Mouse (Mus musculus) lung, embryonic 16.5 days (tissue): ENCODE data around the gene Gm29666. TPM values are rescaled to one million over a fixed set of nuclear protein-coding genes. Genes with fewer than 3 reads are reported as not detected.
"Not testable (repeated sequence)": the region's sequence is repeated elsewhere in the genome, so short reads cannot be mapped to it uniquely, and the experiment has no call there.

Source experiments
- ATAC-seq: fragments of 200-750 bp; cut with Nextera tagmentation; 2 replicates; pipeline ENCODE4 v1.8.0; 2017; ENCODE audit warnings: low read depth, mild to moderate bottlenecking, moderate library complexity
- H3K27ac ChIP-seq: fragments of 300-500 bp; sonication (generic); 2 replicates; pipeline ENCODE4 v1.5.1; 2014; ENCODE audit warnings: mild to moderate bottlenecking, control low read depth, low read length
- H3K27me3 ChIP-seq: fragments of 300-500 bp; sonication (generic); 2 replicates; pipeline ENCODE4 v1.6.1; 2014; ENCODE audit warnings: low read depth, low read length, mixed read lengths; ENCODE audit not compliant: control insufficient read depth, insufficient read depth
- H3K36me3 ChIP-seq: fragments of 300-500 bp; sonication (generic); 2 replicates; pipeline ENCODE4 v1.6.1; 2014; ENCODE audit warnings: low read length; ENCODE audit not compliant: control insufficient read depth, insufficient read depth
- H3K4me1 ChIP-seq: fragments of 300-500 bp; sonication (generic); replicated peaks from 2 replicates; pipeline ENCODE4 v1.6.1; 2014; ENCODE audit warnings: low read length, mixed read lengths; ENCODE audit not compliant: control insufficient read depth, insufficient read depth
- H3K4me2 ChIP-seq: fragments of 300-500 bp; sonication (generic); 2 replicates; pipeline ENCODE4 v1.6.1; 2014; ENCODE audit warnings: low read depth, low read length, control low read depth
- H3K4me3 ChIP-seq: fragments of 300-500 bp; sonication (generic); 2 replicates; pipeline ENCODE4 v1.5.1; 2014; ENCODE audit warnings: mild to moderate bottlenecking, low read length, control low read depth
- H3K9ac ChIP-seq: fragments of 300-500 bp; sonication (generic); 2 replicates; pipeline ENCODE4 v1.6.1; 2014; ENCODE audit warnings: low read length, control low read depth
- H3K9me3 ChIP-seq: fragments of 300-500 bp; sonication (generic); 2 replicates; pipeline ENCODE4 v1.6.1; 2016; ENCODE audit warnings: low read length; ENCODE audit not compliant: control insufficient read depth
- WGBS: fragments of 180-500 bp; shearing (Covaris S2); extraction: QIAGEN DNeasy Blood & Tissue Kit; methylation state at CpG from one replicate; pipeline ENCODE4 v1.1.7; 2014; 5-methylcytosine and 5-hydroxymethylcytosine counted together
- polyA plus RNA-seq: library from polyadenylated mRNA; unstranded; fragments of >200 nt; fragmentation: Nextera tagmentation; extraction: Ambion mirVana; gene quantifications from 2 replicates; pipeline ENCODE4 v1.2.1, GENCODE M21; 2015

Gene Gm29666
- polyA plus RNA-seq, 1 experiment from 2014 or later: 0.50 TPM

DNA sequence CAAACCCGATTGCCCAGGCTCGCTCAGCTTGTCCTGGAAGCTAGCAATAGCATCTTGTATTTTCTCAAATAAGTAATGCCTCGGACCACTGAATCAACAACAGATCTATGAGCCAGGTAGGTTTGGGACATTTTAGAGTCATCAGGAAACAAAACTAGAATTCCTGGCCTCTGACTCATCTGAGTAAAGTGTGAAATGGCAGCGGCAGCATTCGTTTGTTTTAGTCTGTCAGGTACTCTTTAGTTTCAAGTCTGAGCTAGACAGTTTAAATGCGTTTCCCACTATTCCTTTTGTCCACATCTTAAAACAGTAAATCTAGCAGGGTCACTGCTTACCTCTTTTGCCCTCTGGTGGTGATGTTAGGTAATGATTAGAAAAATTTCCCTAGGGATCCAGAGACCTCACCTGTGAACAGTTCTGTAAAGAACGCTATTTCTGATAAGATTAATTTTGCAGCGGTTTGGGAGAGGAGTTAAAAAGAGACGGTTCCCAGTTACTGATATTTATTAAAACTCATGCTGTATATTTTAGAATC, 5.0 kb upstream of the Gm29666 start:
- H3K4me1 ChIP-seq: peaks cover 20% of the 10 kb centered on the region
- peak overlapping the region; percentile 96 for H3K9ac ChIP-seq
- H3K4me2 ChIP-seq: peak overlapping the region; percentile 76
- 6% methylated on average over 9 of the region's 9 CpGs for WGBS
- H3K4me3 ChIP-seq: peak overlapping the region; percentile 85
- H3K36me3 ChIP-seq: peaks cover 23% of the 10 kb centered on the region
- H3K27me3 ChIP-seq: no peaks in the 10 kb centered on the region
- ATAC-seq: no peak
- peak overlapping the region; percentile 69 for H3K27ac ChIP-seq
- no peaks in the 10 kb centered on the region for H3K9me3 ChIP-seq

- Histone ChIP-seq H3K27me3 (no peaks in the 10 kb centered on the region), H3K4me3 (peak overlapping the region; percentile 85), H3K9ac (peak overlapping the region; percentile 96), H3K4me1 (peaks cover 20% of the 10 kb centered on the region), H3K27ac (peak overlapping the region; percentile 95), H3K36me3 (peaks cover 13% of the 10 kb centered on the region), H3K4me2 (peak overlapping the region; percentile 76), H3K9me3 (no peaks in the 10 kb centered on the region)
- under 1% methylated on average over 67 of the region's 68 CpGs for WGBS
- peak; percentile 77 for ATAC-seq
These were observed 3.8 kb upstream of the Gm29666 start for GRCm38 (mm10) chr15:84923508-84924181.

DNA sequence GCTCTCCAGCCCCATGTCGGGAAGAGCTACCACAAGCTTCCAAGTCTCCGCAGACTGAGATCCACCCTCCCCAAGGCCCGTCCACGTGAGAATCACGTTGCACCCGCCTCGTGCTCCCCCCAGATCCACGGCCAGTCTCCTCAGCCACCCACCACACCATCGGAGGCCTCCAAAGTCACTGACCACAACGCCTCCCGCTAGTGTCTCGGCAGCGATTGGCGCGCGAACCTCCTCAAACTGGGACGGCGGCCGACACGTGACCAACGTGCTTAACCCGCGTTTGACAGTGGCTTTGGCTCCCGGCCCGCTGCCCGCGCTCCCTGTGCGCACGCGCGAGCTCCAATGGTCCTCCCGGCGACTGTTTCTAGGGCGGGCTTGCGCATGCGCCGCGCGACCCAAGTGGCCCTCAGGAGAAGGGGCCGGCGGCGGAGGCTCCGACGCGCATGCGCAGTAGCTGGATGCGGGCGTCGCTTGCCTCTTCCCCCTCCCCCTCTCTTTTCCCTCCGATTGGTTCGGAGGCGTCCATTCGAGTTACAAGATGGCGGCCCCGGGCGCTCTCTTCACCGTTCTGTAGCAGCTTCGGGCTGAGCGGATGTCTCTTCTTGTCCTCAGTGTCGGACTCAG, 3.2 kb upstream of the Gm29666 start, which contains the start of gene Nup50:
Gene Nup50 (plus strand): TSS at position 528 of the 624 bp plus-strand sequence.
- peak within 1 kb of the TSS; percentile 85 for H3K4me3 ChIP-seq
- H3K9ac ChIP-seq: peak within 1 kb of the TSS; percentile 96
- no peaks in the 10 kb centered on the region for H3K27me3 ChIP-seq
- peaks cover 20% of the 10 kb centered on the region for H3K4me1 ChIP-seq
- peaks cover 8% of the 10 kb centered on the region for H3K36me3 ChIP-seq
- peak within 1 kb of the TSS; percentile 94 for H3K4me2 ChIP-seq
- whole genome bisulfite sequencing: 0% methylated on average over 57 of the region's 60 CpGs
- peak within 1 kb of the TSS; percentile 95 for H3K27ac ChIP-seq
- no peaks in the 10 kb centered on the region for H3K9me3 ChIP-seq
- peak; percentile 94 for ATAC-seq

GRCm38 (mm10) chr15:84913201-84913600, 6.6 kb downstream of the Gm29666 start:
- 79% methylated on average over 3 of the region's 3 CpGs for WGBS
- Histone ChIP-seq H3K27ac (no peak overlapping the region), H3K9ac (no peak overlapping the region), H3K4me2 (no peak overlapping the region), H3K36me3 (no peaks in the 10 kb centered on the region), H3K4me1 (no peaks in the 10 kb centered on the region), H3K27me3 (no peaks in the 10 kb centered on the region), H3K4me3 (no peak overlapping the region), H3K9me3 (no peaks in the 10 kb centered on the region)
- ATAC-seq: no peak

DNA sequence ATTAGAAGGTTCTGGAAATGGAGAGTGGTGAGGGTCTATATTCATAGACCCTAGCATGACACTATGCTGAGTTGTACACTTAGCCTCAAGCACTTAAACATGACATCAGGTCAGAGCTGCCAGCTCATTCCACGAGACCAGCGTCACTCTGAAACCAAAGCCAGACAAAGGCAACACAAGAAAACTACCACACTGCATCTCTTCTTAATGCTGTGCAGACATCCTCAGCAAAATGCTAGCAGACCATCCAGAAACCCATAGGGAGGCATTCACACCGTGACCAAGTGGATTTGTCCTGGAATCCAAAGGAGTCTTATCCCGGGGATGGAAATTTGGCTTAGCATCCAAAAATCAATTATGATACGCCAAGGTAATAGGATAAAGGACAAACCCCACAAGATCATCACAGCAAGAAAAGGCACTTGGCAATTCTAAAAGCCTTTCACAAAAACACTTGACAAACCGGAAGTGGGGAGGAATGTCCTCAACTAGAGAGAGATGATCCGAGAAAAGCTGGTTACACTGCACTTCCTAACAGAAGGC, 15.9 kb downstream of the Gm29666 start:
- Histone ChIP-seq H3K9me3 (no peaks in the 10 kb centered on the region), H3K4me3 (no peak overlapping the region), H3K27me3 (no peaks in the 10 kb centered on the region), H3K27ac (no peak overlapping the region), H3K4me1 (no peaks in the 10 kb centered on the region), H3K4me2 (no peak overlapping the region), H3K9ac (no peak overlapping the region), H3K36me3 (no peaks in the 10 kb centered on the region)
- WGBS: 72% methylated on average over 7 of the region's 7 CpGs
- no peak for ATAC-seq

DNA sequence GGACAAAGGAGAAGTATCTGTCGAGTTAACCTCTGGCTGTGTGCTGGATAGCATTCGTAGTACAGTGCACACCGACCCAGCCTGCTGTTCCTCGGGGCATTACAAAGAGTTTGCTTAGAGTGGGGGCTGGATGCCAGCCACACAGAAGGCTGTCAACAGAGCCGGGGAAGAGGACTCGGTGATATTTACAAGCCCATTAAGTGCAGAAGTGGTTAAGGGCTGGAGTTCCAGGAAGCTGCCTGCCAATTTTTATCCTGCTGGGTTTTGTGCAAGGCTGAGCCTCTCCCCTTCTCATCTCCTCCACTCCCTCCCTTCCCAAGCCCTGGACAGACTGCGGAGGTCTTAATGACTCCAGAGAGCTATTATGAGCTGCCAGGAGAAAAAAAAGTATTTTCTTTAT, 21.8 kb downstream of the Gm29666 start:
- Histone ChIP-seq H3K9ac (no peak overlapping the region), H3K27ac (no peak overlapping the region), H3K9me3 (no peaks in the 10 kb centered on the region), H3K36me3 (no peaks in the 10 kb centered on the region), H3K4me2 (peak overlapping the region; percentile 20; the same call in 1 of the 2 replicates), H3K27me3 (no peaks in the 10 kb centered on the region), H3K4me1 (peaks cover 6% of the 10 kb centered on the region), H3K4me3 (no peak overlapping the region)
- peak; percentile 68 for ATAC-seq
- 14% methylated on average over 7 of the region's 7 CpGs for WGBS

DNA sequence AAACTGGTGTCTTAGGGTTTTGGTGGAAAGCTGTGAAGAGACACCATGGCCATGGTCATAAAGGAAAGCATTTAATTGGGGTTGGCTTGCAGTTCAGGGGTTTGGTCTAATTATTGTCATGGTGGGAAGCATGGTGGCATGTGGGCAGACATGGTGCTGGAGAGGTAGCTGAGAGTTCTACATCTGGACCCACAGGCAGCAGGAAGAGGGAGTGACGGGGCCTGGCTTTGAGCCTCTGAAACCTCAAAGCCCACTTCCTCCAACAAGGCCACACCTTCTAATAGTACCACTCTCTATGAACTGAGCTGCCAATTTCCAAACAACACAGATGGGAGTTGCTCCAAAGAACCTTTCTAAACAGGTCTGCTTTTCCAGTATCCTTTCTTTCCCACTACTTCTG, 23.2 kb downstream of the Gm29666 start:
- H3K4me1 ChIP-seq: peaks cover 6% of the 10 kb centered on the region
- H3K4me2 ChIP-seq: no peak overlapping the region
- H3K27me3 ChIP-seq: no peaks in the 10 kb centered on the region
- H3K27ac ChIP-seq: no peak overlapping the region
- no peak overlapping the region for H3K9ac ChIP-seq
- 77% methylated on average over 1 of the region's 1 CpGs for WGBS
- no peak for ATAC-seq
- H3K9me3 ChIP-seq: no peaks in the 10 kb centered on the region
- no peaks in the 10 kb centered on the region for H3K36me3 ChIP-seq
- no peak overlapping the region for H3K4me3 ChIP-seq

- not testable (repeated sequence) for H3K27ac ChIP-seq, H3K4me1 ChIP-seq, ATAC-seq, H3K27me3 ChIP-seq, H3K9me3 ChIP-seq, H3K4me2 ChIP-seq, H3K4me3 ChIP-seq, H3K9ac ChIP-seq, H3K36me3 ChIP-seq
- WGBS: 58% methylated on average over 10 of the region's 10 CpGs
These were observed 23.6 kb downstream of the Gm29666 start for GRCm38 (mm10) chr15:84896216-84896615.

- Histone ChIP-seq H3K27ac (no peak overlapping the region), H3K27me3 (no peaks in the 10 kb centered on the region), H3K9me3 (no peaks in the 10 kb centered on the region), H3K4me3 (no peak overlapping the region), H3K4me2 (no peak overlapping the region), H3K4me1 (no peaks in the 10 kb centered on the region), H3K9ac (no peak overlapping the region), H3K36me3 (no peaks in the 10 kb centered on the region)
- no peak for ATAC-seq
- WGBS: 1% methylated on average over 3 of the region's 3 CpGs
These were observed 28.2 kb downstream of the Gm29666 start for GRCm38 (mm10) chr15:84891658-84892057.
